8 mouse cellular contexts compared by ENCODE assay signal in genomic region chr11:69419443-69419812, GRCm38 (mm10). TPM values are rescaled to one million over a fixed set of nuclear protein-coding genes. Genes with fewer than 3 reads are reported as not detected.
DNase-seq lines count a peak whose midpoint lies in the region; ATAC-seq and TF ChIP-seq lines count a peak whose summit lies in the region.

No protein-coding gene starts in this region.

- H3K27me3 ChIP-seq in forebrain, embryonic 12.5 days: peaks cover 38% of the 10 kb centered on the region
- peaks cover 12% of the 10 kb centered on the region; the same call in 1 of the 2 replicates for H3K27me3 ChIP-seq in hindbrain, embryonic 16.5 days (replicated peaks; ENCODE audit: control insufficient read depth, insufficient read depth, low read length)
- H3K27me3 ChIP-seq in liver, embryonic 15.5 days: peaks cover 75% of the 10 kb centered on the region

- TF ChIP-seq POLR2A in olfactory bulb, adult 2 months (IDR thresholded peaks at IDR 0.05; ENCODE audit: insufficient read depth, low read depth, low read length): no peak

- ATAC-seq in forebrain, embryonic 12.5 days (ENCODE audit: low FRiP score): no peak
- ATAC-seq in hindbrain, embryonic 16.5 days: no peak
- no peak for ATAC-seq in liver, embryonic 15.5 days (ENCODE audit: insufficient read depth)

- H3K4me2 ChIP-seq in forebrain, embryonic 12.5 days: peak overlapping the region; percentile 95
- peak overlapping the region; percentile 67 for H3K4me2 ChIP-seq in hindbrain, embryonic 16.5 days (ENCODE audit: low read length)
- peak overlapping the region; percentile 100 for H3K4me2 ChIP-seq in liver, embryonic 15.5 days

- H3K36me3 ChIP-seq in forebrain, embryonic 12.5 days (replicated peaks): no peaks in the 10 kb centered on the region
- no peaks in the 10 kb centered on the region for H3K36me3 ChIP-seq in hindbrain, embryonic 16.5 days (ENCODE audit: control insufficient read depth, insufficient read depth, low read length)
- no peaks in the 10 kb centered on the region for H3K36me3 ChIP-seq in liver, embryonic 15.5 days (replicated peaks)

- H3K27ac ChIP-seq in forebrain, embryonic 12.5 days: peak overlapping the region; percentile 99
- peak overlapping the region; percentile 81 for H3K27ac ChIP-seq in hindbrain, embryonic 16.5 days (ENCODE audit: low read depth, low read length)
- peak overlapping the region; percentile 69 for H3K27ac ChIP-seq in liver, embryonic 15.5 days (replicated peaks)
- peak overlapping the region; percentile 61; the same call in 1 of the 2 replicates for H3K27ac ChIP-seq in olfactory bulb, adult 2 months (ENCODE audit: insufficient read depth, low read depth, low read length)

- WGBS in forebrain, embryonic 12.5 days: under 1% methylated on average over 19 of the region's 19 CpGs
- WGBS in hindbrain, embryonic 16.5 days: 2% methylated on average over 19 of the region's 19 CpGs
- under 1% methylated on average over 19 of the region's 19 CpGs for WGBS in liver, embryonic 15.5 days (ENCODE audit: insufficient replicate concordance)
- under 1% methylated on average over 19 of the region's 19 CpGs for WGBS in olfactory bulb, adult 2 months

- DNase-seq in embryo, embryonic 10 days (ENCODE audit: low spot score): peak; percentile 69
- no peak for DNase-seq in embryo, embryonic 11 days
- DNase-seq in MN1 (ENCODE audit: low spot score): peak; percentile 71
- no peak for DNase-seq in spleen, adult 12 weeks (ENCODE audit: low spot score)

- peak overlapping the region; percentile 66 for H3K4me3 ChIP-seq in forebrain, embryonic 12.5 days (replicated peaks)
- peak overlapping the region; percentile 76 for H3K4me3 ChIP-seq in hindbrain, embryonic 16.5 days (ENCODE audit: low read length)
- H3K4me3 ChIP-seq in liver, embryonic 15.5 days (replicated peaks): peak overlapping the region; percentile 56
- peak overlapping the region; percentile 64 for H3K4me3 ChIP-seq in olfactory bulb, adult 2 months (ENCODE audit: insufficient read depth, low read depth, low read length)

- H3K9me3 ChIP-seq in forebrain, embryonic 12.5 days: no peaks in the 10 kb centered on the region
- no peaks in the 10 kb centered on the region for H3K9me3 ChIP-seq in hindbrain, embryonic 16.5 days (ENCODE audit: control insufficient read depth, low read length)
- H3K9me3 ChIP-seq in liver, embryonic 15.5 days (replicated peaks): no peaks in the 10 kb centered on the region

- peak overlapping the region; percentile 47 for H3K9ac ChIP-seq in forebrain, embryonic 12.5 days
- H3K9ac ChIP-seq in hindbrain, embryonic 16.5 days (ENCODE audit: low read depth, low read length): peak overlapping the region; percentile 59
- peak overlapping the region; percentile 35; the same call in 1 of the 2 replicates for H3K9ac ChIP-seq in liver, embryonic 15.5 days

- peaks cover 57% of the 10 kb centered on the region for H3K4me1 ChIP-seq in forebrain, embryonic 12.5 days
- H3K4me1 ChIP-seq in hindbrain, embryonic 16.5 days (ENCODE audit: control insufficient read depth, insufficient read depth, low read depth, low read length): peaks cover 36% of the 10 kb centered on the region
- peaks cover 73% of the 10 kb centered on the region for H3K4me1 ChIP-seq in liver, embryonic 15.5 days (replicated peaks)
- peaks cover 27% of the 10 kb centered on the region for H3K4me1 ChIP-seq in olfactory bulb, adult 2 months (ENCODE audit: control insufficient read depth, insufficient read depth, low read length)

- peak; percentile 40; the same call in 1 of the 2 replicates for TF ChIP-seq CTCF in olfactory bulb, adult 2 months (IDR thresholded peaks at IDR 0.05; ENCODE audit: insufficient read depth, low read depth, low read length)

RNA-seq across cellular contexts. Expression of gene Kdm6b, which starts 6.0 kb away (rescaled TPM):
- 50.8 and 53.3 TPM in 2 replicates for polyA plus RNA-seq in forebrain, embryonic 12.5 days (2016; fragmentation: Nextera tagmentation; extraction: Ambion mirVana)
- polyA plus RNA-seq in hindbrain, embryonic 16.5 days (2015; fragmentation: Nextera tagmentation; extraction: Ambion mirVana): 22.9 and 29.0 TPM in 2 replicates
- 4.0 TPM in 2 replicates for polyA plus RNA-seq in liver, embryonic 15.5 days (2015; fragmentation: Nextera tagmentation; extraction: Ambion mirVana)
- polyA plus RNA-seq in olfactory bulb, adult 2 months (2012; ENCODE audit: insufficient read depth, insufficient read length, low replicate concordance, missing spikeins): 114 TPM in 1 of 2 replicates, not detected in the other

RNA-seq across cellular contexts. Expression of gene Tmem88, which starts 21.4 kb away (rescaled TPM):
- polyA plus RNA-seq in forebrain, embryonic 12.5 days (2016; fragmentation: Nextera tagmentation; extraction: Ambion mirVana): 9.1 and 11.2 TPM in 2 replicates
- 8.9 and 9.2 TPM in 2 replicates for polyA plus RNA-seq in hindbrain, embryonic 16.5 days (2015; fragmentation: Nextera tagmentation; extraction: Ambion mirVana)
- polyA plus RNA-seq in liver, embryonic 15.5 days (2015; fragmentation: Nextera tagmentation; extraction: Ambion mirVana): 6.6 and 7.1 TPM in 2 replicates
- not detected in 2 replicates for polyA plus RNA-seq in olfactory bulb, adult 2 months (2012; ENCODE audit: insufficient read depth, insufficient read length, low replicate concordance, missing spikeins)

RNA-seq across cellular contexts. Expression of gene Cyb5d1, which starts 24.0 kb away (rescaled TPM):
- polyA plus RNA-seq in forebrain, embryonic 12.5 days (2016; fragmentation: Nextera tagmentation; extraction: Ambion mirVana): 55.0 and 60.9 TPM in 2 replicates
- polyA plus RNA-seq in hindbrain, embryonic 16.5 days (2015; fragmentation: Nextera tagmentation; extraction: Ambion mirVana): 28.7 and 33.0 TPM in 2 replicates
- polyA plus RNA-seq in liver, embryonic 15.5 days (2015; fragmentation: Nextera tagmentation; extraction: Ambion mirVana): 9.6 and 11.0 TPM in 2 replicates
- not detected in 2 replicates for polyA plus RNA-seq in olfactory bulb, adult 2 months (2012; ENCODE audit: insufficient read depth, insufficient read length, low replicate concordance, missing spikeins)

RNA-seq across cellular contexts. Expression of gene Naa38, which starts 24.1 kb away (rescaled TPM):
- polyA plus RNA-seq in forebrain, embryonic 12.5 days (2016; fragmentation: Nextera tagmentation; extraction: Ambion mirVana): 91.7 and 103 TPM in 2 replicates
- 102 and 130 TPM in 2 replicates for polyA plus RNA-seq in hindbrain, embryonic 16.5 days (2015; fragmentation: Nextera tagmentation; extraction: Ambion mirVana)
- 77.2 and 88.0 TPM in 2 replicates for polyA plus RNA-seq in liver, embryonic 15.5 days (2015; fragmentation: Nextera tagmentation; extraction: Ambion mirVana)
- not detected in 2 replicates for polyA plus RNA-seq in olfactory bulb, adult 2 months (2012; ENCODE audit: insufficient read depth, insufficient read length, low replicate concordance, missing spikeins)

RNA-seq across cellular contexts. Expression of gene Chd3, which starts 50.2 kb away (rescaled TPM):
- 94.3 and 98.3 TPM in 2 replicates for polyA plus RNA-seq in forebrain, embryonic 12.5 days (2016; fragmentation: Nextera tagmentation; extraction: Ambion mirVana)
- 68.0 and 73.2 TPM in 2 replicates for polyA plus RNA-seq in hindbrain, embryonic 16.5 days (2015; fragmentation: Nextera tagmentation; extraction: Ambion mirVana)
- polyA plus RNA-seq in liver, embryonic 15.5 days (2015; fragmentation: Nextera tagmentation; extraction: Ambion mirVana): 3.4 and 5.8 TPM in 2 replicates
- polyA plus RNA-seq in olfactory bulb, adult 2 months (2012; ENCODE audit: insufficient read depth, insufficient read length, low replicate concordance, missing spikeins): 175 and 278 TPM in 2 replicates

Comparison
In these comparisons a context has a peak if more than half of its experiments do, and no peak if none do; other contexts are left out.
1. DNase-seq: peak in embryo, embryonic 10 days (single experiment) and MN1 (single experiment); none in embryo, embryonic 11 days (single experiment) and spleen, adult 12 weeks (single experiment).
2. RNA of gene Cyb5d1, which starts 24.0 kb away (polyA plus RNA-seq): 55.0 to 60.9 TPM in forebrain, embryonic 12.5 days, 28.7 to 33.0 TPM in hindbrain, embryonic 16.5 days and 9.6 to 11.0 TPM in liver, embryonic 15.5 days; not detected in olfactory bulb, adult 2 months; every median in the first group is over 10 times any median in the second.
3. Peak in every context shown above with its lines, with median percentiles within 50 percentile points of each other: H3K27ac ChIP-seq, H3K4me2 ChIP-seq, H3K4me3 ChIP-seq and H3K9ac ChIP-seq.